Mouse (Mus musculus) lung, postnatal 0 days (tissue): ENCODE measurements around the gene 1700061G19Rik. TPM values are rescaled to one million over a fixed set of nuclear protein-coding genes. Genes with fewer than 3 reads are reported as not detected.
A peak's percentile ranks its signal among the peaks of the same experiment; 100 is the strongest.

Experiments used
- ATAC-seq: fragments of 200-750 bp; cut with Nextera tagmentation; 2 replicates; pipeline ENCODE4 v1.8.0; 2017; ENCODE audit warnings: moderate library complexity
- DNase-seq: peaks from one replicate; pipeline ENCODE4 v3.0.0-alpha.2; 2016; ENCODE audit warnings: low spot score
- H3K27ac ChIP-seq: fragments of 300-500 bp; sonication (generic); 2 replicates; pipeline ENCODE4 v1.5.1; 2014; ENCODE audit warnings: antibody characterized with exemption, mild to moderate bottlenecking, low read length, mixed read lengths
- H3K27me3 ChIP-seq: fragments of 300-500 bp; sonication (generic); replicated peaks from 2 replicates; pipeline ENCODE4 v1.6.1; 2014; ENCODE audit warnings: low read length, mixed read lengths; ENCODE audit not compliant: insufficient read depth
- H3K36me3 ChIP-seq: fragments of 300-500 bp; sonication (generic); 2 replicates; pipeline ENCODE4 v1.6.1; 2014; ENCODE audit warnings: low read length, mixed read lengths; ENCODE audit not compliant: insufficient read depth
- H3K4me1 ChIP-seq: fragments of 300-500 bp; sonication (generic); 2 replicates; pipeline ENCODE4 v1.6.1; 2014; ENCODE audit warnings: antibody characterized with exemption, low read depth, low read length, mixed read lengths; ENCODE audit not compliant: insufficient read depth
- H3K4me2 ChIP-seq: fragments of 300-500 bp; sonication (generic); replicated peaks from 2 replicates; pipeline ENCODE4 v1.6.1; 2014; ENCODE audit warnings: low read depth, mild to moderate bottlenecking, low read length, moderate library complexity, mixed read lengths
- H3K4me3 ChIP-seq: fragments of 300-500 bp; sonication (generic); 2 replicates; pipeline ENCODE4 v1.5.1; 2014; ENCODE audit warnings: low read depth, low read length
- H3K9ac ChIP-seq: fragments of 300-500 bp; sonication (generic); replicated peaks from 2 replicates; pipeline ENCODE4 v1.6.1; 2014; ENCODE audit warnings: low read depth, mild to moderate bottlenecking
- H3K9me3 ChIP-seq: fragments of 300-500 bp; sonication (generic); 2 replicates; pipeline ENCODE4 v1.6.1; 2016; ENCODE audit warnings: low read length, mixed read lengths
- CTCF ChIP-seq: IDR thresholded peaks from 2 replicates; pipeline ENCODE4 v1.5.1; 2016; ENCODE audit warnings: antibody characterized with exemption, mild to moderate bottlenecking
- EP300 ChIP-seq: IDR thresholded peaks from 2 replicates; pipeline ENCODE4 v1.6.1; 2016; ENCODE audit warnings: antibody characterized with exemption, mild to moderate bottlenecking, control low read depth
- WGBS: fragments of 180-500 bp; shearing (Covaris S2); extraction: QIAGEN DNeasy Blood & Tissue Kit; methylation state at CpG from one replicate; pipeline ENCODE4 v1.1.7; 2014; 5-methylcytosine and 5-hydroxymethylcytosine counted together
- polyA plus RNA-seq: library from polyadenylated mRNA; unstranded; fragments of >200 nt; fragmentation: Nextera tagmentation; extraction: Ambion mirVana; gene quantifications from 2 replicates; pipeline ENCODE4 v1.2.1, GENCODE M21; 2015

The 1700061G19Rik gene
- polyA plus RNA-seq, 1 experiment from 2014 or later: 0.23 TPM

DNA sequence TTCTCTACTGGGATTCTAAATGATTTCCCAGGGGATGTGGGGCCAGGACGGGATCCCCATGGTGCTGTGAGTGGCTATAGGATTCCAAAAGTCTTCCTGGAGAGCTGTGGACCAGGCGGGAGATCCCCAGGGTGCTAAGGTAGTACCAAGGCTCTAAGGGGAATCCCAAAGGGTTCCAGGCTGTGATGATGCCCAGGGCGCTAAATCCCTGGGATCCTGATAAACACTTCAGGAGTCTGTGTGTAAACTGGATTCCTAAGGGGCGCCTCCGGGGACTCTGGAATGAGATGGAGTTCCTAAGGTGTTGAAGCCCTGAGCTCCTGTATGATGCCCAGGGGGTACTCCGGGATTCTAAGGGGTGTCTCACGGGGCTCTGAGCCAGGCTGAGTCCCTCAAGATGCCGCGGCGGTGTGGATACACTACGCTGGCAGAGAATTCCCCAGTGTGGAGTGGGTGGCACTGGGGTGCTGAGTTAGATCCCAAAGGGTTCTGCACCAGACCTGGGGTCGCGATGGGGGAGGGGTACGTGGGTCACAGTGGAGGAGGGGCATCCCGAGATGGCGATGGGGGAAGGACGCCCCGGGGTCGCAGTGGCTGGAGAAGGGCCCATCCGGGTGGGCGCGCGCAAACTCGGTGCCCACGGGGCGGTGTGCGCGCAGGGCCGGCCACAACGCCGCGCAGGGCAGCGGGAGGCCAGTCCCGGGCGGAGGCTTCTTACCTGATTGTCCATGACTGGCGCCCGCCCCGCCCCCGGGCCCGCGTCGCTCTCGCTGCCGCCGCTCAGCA, 59.5 kb downstream of the 1700061G19Rik start:
- H3K4me1 ChIP-seq: peaks cover 3% of the 10 kb centered on the region; the same call in 1 of the 2 replicates
- TF ChIP-seq CTCF: no peak
- TF ChIP-seq EP300: no peak
- no peaks in the 10 kb centered on the region for H3K36me3 ChIP-seq
- H3K9ac ChIP-seq: peak overlapping the region; percentile 64
- no peaks in the 10 kb centered on the region for H3K27me3 ChIP-seq
- DNase-seq (no peak), ATAC-seq (peak; percentile 63)
- H3K4me2 ChIP-seq: peak overlapping the region; percentile 98
- H3K27ac ChIP-seq: peak overlapping the region; percentile 85
- peak overlapping the region; percentile 84 for H3K4me3 ChIP-seq
- WGBS: 2% methylated on average over 19 of the region's 45 CpGs
- H3K9me3 ChIP-seq: no peaks in the 10 kb centered on the region

DNA sequence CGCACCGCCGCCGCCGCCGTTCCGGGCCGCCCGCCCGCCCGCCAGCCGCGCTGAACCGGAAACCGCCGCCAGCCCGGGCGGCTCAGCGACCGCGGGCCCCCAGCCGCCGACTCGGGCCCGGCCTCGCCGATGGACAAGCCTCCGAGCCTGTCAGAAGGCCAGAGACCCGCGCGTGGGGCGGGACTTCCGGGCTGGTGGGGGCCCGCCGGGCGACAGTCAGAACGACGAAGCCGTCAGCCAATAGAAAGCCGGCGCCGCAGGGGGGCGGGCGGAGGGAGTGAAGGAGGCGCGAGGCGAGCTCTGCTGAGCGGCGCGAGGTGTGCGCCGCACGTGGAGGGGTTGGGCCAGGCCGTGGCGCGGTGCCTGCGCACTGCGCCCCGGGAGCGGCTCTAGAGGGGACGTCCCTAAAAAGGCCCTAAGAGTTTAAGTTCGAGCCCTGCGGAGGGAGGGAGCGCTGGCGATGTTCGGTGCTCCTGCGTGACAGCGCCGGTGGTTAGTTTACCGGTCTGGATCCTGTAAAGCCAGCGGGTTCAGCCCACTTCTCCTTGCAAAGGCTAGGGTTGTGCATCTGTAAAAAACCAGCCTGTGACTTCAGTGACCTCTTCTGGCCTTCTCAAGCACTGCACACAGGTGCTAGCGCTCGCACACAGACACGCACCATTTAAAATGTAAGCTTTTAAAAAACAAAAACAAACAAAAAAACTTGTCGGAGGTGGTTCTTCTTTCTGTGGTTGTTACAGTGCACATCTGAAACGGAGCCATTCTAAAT, 60.3 kb downstream of the 1700061G19Rik start, which contains the start of gene Mllt1:
TSS of gene Mllt1 (minus strand) at position 53 of the 769 bp plus-strand sequence.
- TF ChIP-seq EP300 (no peak), CTCF (peak; percentile 77)
- Histone ChIP-seq H3K4me3 (peak within 1 kb of the TSS; percentile 84), H3K9me3 (no peaks in the 10 kb centered on the region), H3K4me1 (no peaks in the 10 kb centered on the region), H3K27me3 (no peaks in the 10 kb centered on the region), H3K9ac (peak within 1 kb of the TSS; percentile 64), H3K4me2 (peak within 1 kb of the TSS; percentile 98), H3K36me3 (no peaks in the 10 kb centered on the region), H3K27ac (peak within 1 kb of the TSS; percentile 85)
- peak; percentile 98 for ATAC-seq
- WGBS: 4% methylated on average over 60 of the region's 76 CpGs
- peak; percentile 97 for DNase-seq

DNA sequence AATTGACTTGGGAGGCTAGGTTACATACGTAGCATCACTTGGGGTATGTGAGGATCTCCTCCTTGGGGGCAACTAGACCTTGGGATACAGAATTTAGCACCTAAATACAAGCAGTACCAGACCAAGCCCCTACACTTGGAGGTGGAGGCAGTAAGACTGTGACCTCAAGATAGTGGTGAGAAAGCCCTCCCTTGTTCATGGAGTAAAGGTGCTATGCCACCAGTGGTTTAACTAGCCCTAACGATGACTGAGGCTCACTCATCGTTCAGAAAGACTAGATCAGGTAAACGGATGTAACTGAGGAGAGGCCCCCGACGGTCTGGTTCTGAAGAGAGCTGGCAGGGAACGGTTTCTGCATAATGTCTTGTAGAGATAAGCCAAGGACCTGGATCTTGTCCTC, 61.5 kb downstream of the 1700061G19Rik start:
- no peak overlapping the region for H3K27ac ChIP-seq
- no peaks in the 10 kb centered on the region for H3K27me3 ChIP-seq
- 0 out of 2 replicates have a peak, but pooled peaks cover 3% of the 10 kb centered on the region for H3K9me3 ChIP-seq
- 88% methylated on average over 7 of the region's 7 CpGs for WGBS
- DNase-seq (no peak), ATAC-seq (no peak)
- TF ChIP-seq CTCF: no peak
- no peak for TF ChIP-seq EP300
- H3K4me2 ChIP-seq: no peak overlapping the region
- H3K4me1 ChIP-seq: no peaks in the 10 kb centered on the region
- no peak overlapping the region for H3K9ac ChIP-seq
- H3K4me3 ChIP-seq: no peak overlapping the region
- H3K36me3 ChIP-seq: no peaks in the 10 kb centered on the region

Other genes with a start within 250 kb of the 1700061G19Rik start
- gene Lonp1, start 248.6 kb upstream of the 1700061G19Rik start, polyA plus RNA-seq: 23.4 and 24.2 TPM in 2 replicates
- gene Catsperd, start 247.3 kb upstream of the 1700061G19Rik start, polyA plus RNA-seq: 0.12 and 0.32 TPM in 2 replicates
- gene Ranbp3, start 202.2 kb upstream of the 1700061G19Rik start, polyA plus RNA-seq: 42.6 and 44.8 TPM in 2 replicates
- 380 and 426 TPM in 2 replicates for gene Ndufa11, start 157.7 kb upstream of the 1700061G19Rik start, polyA plus RNA-seq
- gene Vmac, start 157.5 kb upstream of the 1700061G19Rik start, polyA plus RNA-seq: 17.2 and 17.5 TPM in 2 replicates
- 10.5 and 10.7 TPM in 2 replicates for gene Nrtn, start 117.9 kb upstream of the 1700061G19Rik start, polyA plus RNA-seq
- 26.3 and 29.7 TPM in 2 replicates for gene Dus3l, start 110.7 kb upstream of the 1700061G19Rik start, polyA plus RNA-seq
- 0.23 and 0.33 TPM in 2 replicates for gene Prr22, start 105.2 kb upstream of the 1700061G19Rik start, polyA plus RNA-seq
- gene Rfx2, start 44.5 kb upstream of the 1700061G19Rik start, polyA plus RNA-seq: 5.9 and 6.6 TPM in 2 replicates
- gene Acsbg2, start 1.0 kb upstream of the 1700061G19Rik start, polyA plus RNA-seq: not detected in 2 replicates
- gene Mllt1, start 59.9 kb downstream of the 1700061G19Rik start, polyA plus RNA-seq: 17.7 TPM in 2 replicates
- not detected in 2 replicates for gene Acer1, start 106.6 kb downstream of the 1700061G19Rik start, polyA plus RNA-seq
- 62.5 and 71.1 TPM in 2 replicates for gene Clpp, start 114.8 kb downstream of the 1700061G19Rik start, polyA plus RNA-seq
- gene Alkbh7, start 121.9 kb downstream of the 1700061G19Rik start, polyA plus RNA-seq: 31.3 and 35.3 TPM in 2 replicates
- gene Pspn, start 124.5 kb downstream of the 1700061G19Rik start, polyA plus RNA-seq: 0.37 TPM in 1 of 2 replicates, not detected in the other
- gene Gtf2f1, start 135.8 kb downstream of the 1700061G19Rik start, polyA plus RNA-seq: 33.3 and 37.0 TPM in 2 replicates
- 0.50 and 0.68 TPM in 2 replicates for gene Gm17949, start 136.0 kb downstream of the 1700061G19Rik start, polyA plus RNA-seq
- gene Khsrp, start 156.0 kb downstream of the 1700061G19Rik start, polyA plus RNA-seq: 20.4 and 21.0 TPM in 2 replicates
- gene Slc25a41, start 166.2 kb downstream of the 1700061G19Rik start, polyA plus RNA-seq: not detected in 2 replicates
- gene Crb3, start 183.6 kb downstream of the 1700061G19Rik start, polyA plus RNA-seq: 119 and 120 TPM in 2 replicates
- 5.8 and 5.9 TPM in 2 replicates for gene Slc25a23, start 184.4 kb downstream of the 1700061G19Rik start, polyA plus RNA-seq
- gene Dennd1c, start 203.0 kb downstream of the 1700061G19Rik start, polyA plus RNA-seq: 5.7 and 6.0 TPM in 2 replicates
- gene Tubb4a, start 212.3 kb downstream of the 1700061G19Rik start, polyA plus RNA-seq: 7.1 and 7.5 TPM in 2 replicates
- gene Tnfsf9, start 229.8 kb downstream of the 1700061G19Rik start, polyA plus RNA-seq: 3.0 and 3.4 TPM in 2 replicates